Mouse (Mus musculus) CH12.LX (cell line): Measurements from ENCODE around the gene Gm20521.

ENCODE experiments used
- CHD1 ChIP-seq: IDR thresholded peaks from 2 replicates; pipeline ENCODE4 v1.6.1; 2012; ENCODE audit warnings: low read depth, low read length, improper control_type of control experiment, inconsistent platforms
- EP300 ChIP-seq: IDR thresholded peaks from 2 replicates; pipeline ENCODE4 v1.6.1; 2011; ENCODE audit warnings: low read length, improper control_type of control experiment
- MAZ ChIP-seq: IDR thresholded peaks from 2 replicates; pipeline ENCODE4 v1.6.1; 2012; ENCODE audit warnings: low read depth, mild to moderate bottlenecking, inconsistent platforms, low read length, improper control_type of control experiment, moderate library complexity
- POLR2A ChIP-seq: IDR thresholded peaks from 2 replicates; pipeline ENCODE4 v1.6.1; 2011; ENCODE audit warnings: low read depth, mild to moderate bottlenecking, improper control_type of control experiment, low read length
- TCF12 ChIP-seq: IDR thresholded peaks from 2 replicates; pipeline ENCODE4 v1.6.1; 2014; ENCODE audit warnings: low read depth, mild to moderate bottlenecking, inconsistent platforms, low read length, improper control_type of control experiment

- TF ChIP-seq MAZ (no peak), TCF12 (no peak), CHD1 (no peak), POLR2A (no peak), EP300 (no peak)
Measured at GRCm38 (mm10) chr14:54855726-54856125, 27.5 kb upstream of the Gm20521 start.
